Mouse (Mus musculus) bone marrow macrophage, adult 2 months (primary cell): ENCODE results near the gene Susd6.

Source experiments
- CTCF ChIP-seq: IDR thresholded peaks from 2 replicates; pipeline ENCODE4 v1.5.1; 2012; ENCODE audit warnings: low read depth, mild to moderate bottlenecking, low read length, moderate library complexity
- POLR2A ChIP-seq: IDR thresholded peaks from 2 replicates; pipeline ENCODE4 v1.6.1; 2012; ENCODE audit warnings: mild to moderate bottlenecking, low read depth, low read length, borderline replicate concordance

- TF ChIP-seq CTCF (no peak), POLR2A (no peak)
Measured at GRCm38 (mm10) chr12:80866023-80866422, 75.7 kb downstream of the Susd6 start.
